Mouse (Mus musculus) testis, adult 2 months (tissue): ENCODE measurements around the gene Tcf7l1.

Experiments
- CTCF ChIP-seq: fragments of 200-500 bp; IDR thresholded peaks from 2 replicates; pipeline ENCODE4 v1.5.1; 2012; ENCODE audit warnings: low read depth, mild to moderate bottlenecking, inconsistent platforms, low read length, moderate library complexity; ENCODE audit not compliant: control insufficient read depth, insufficient read depth, insufficient replicate concordance
- POLR2A ChIP-seq: fragments of 200-500 bp; IDR thresholded peaks from 2 replicates; pipeline ENCODE4 v1.6.1; 2012; ENCODE audit warnings: low read depth, mild to moderate bottlenecking, inconsistent platforms, low read length, moderate library complexity; ENCODE audit not compliant: control insufficient read depth

GRCm38 (mm10) chr6:72608662-72609184, 180.3 kb downstream of the Tcf7l1 start:
- TF ChIP-seq CTCF (no peak), POLR2A (no peak)
